Mouse (Mus musculus) stomach, embryonic 16.5 days (tissue): ENCODE data around the gene Fam110a. TPM values are rescaled to one million over a fixed set of nuclear protein-coding genes. Genes with fewer than 3 reads are reported as not detected.
"Not testable (repeated sequence)": the region's sequence is repeated elsewhere in the genome, so short reads cannot be mapped to it uniquely, and the experiment has no call there.

Source experiments
- ATAC-seq: fragments of 200-750 bp; cut with Nextera tagmentation; 2 replicates; pipeline ENCODE4 v1.8.0; 2017; ENCODE audit warnings: moderate number of reproducible peaks, moderate TSS enrichment; ENCODE audit not compliant: insufficient read depth, low FRiP score
- H3K27ac ChIP-seq: fragments of 300-500 bp; sonication (generic); 2 replicates; pipeline ENCODE4 v1.5.1; 2014; ENCODE audit warnings: low read length
- H3K27me3 ChIP-seq: fragments of 300-500 bp; sonication (generic); 2 replicates; pipeline ENCODE4 v1.6.1; 2014; ENCODE audit warnings: low read length, control low read depth, mixed read lengths; ENCODE audit not compliant: control insufficient read depth, insufficient read depth
- H3K36me3 ChIP-seq: fragments of 300-500 bp; sonication (generic); 2 replicates; pipeline ENCODE4 v1.6.1; 2014; ENCODE audit warnings: low read length; ENCODE audit not compliant: control insufficient read depth, insufficient read depth
- H3K4me1 ChIP-seq: fragments of 300-500 bp; sonication (generic); 2 replicates; pipeline ENCODE4 v1.6.1; 2014; ENCODE audit warnings: low read length, control low read depth, mixed read lengths; ENCODE audit not compliant: control insufficient read depth, insufficient read depth
- H3K4me2 ChIP-seq: fragments of 300-500 bp; sonication (generic); 2 replicates; pipeline ENCODE4 v1.6.1; 2014; ENCODE audit warnings: low read depth, low read length, mixed read lengths
- H3K4me3 ChIP-seq: fragments of 300-500 bp; sonication (generic); replicated peaks from 2 replicates; pipeline ENCODE4 v1.5.1; 2014; ENCODE audit warnings: mild to moderate bottlenecking, low read length
- H3K9ac ChIP-seq: fragments of 300-500 bp; sonication (generic); 2 replicates; pipeline ENCODE4 v1.6.1; 2014; ENCODE audit warnings: low read length
- H3K9me3 ChIP-seq: fragments of 300-500 bp; sonication (generic); replicated peaks from 2 replicates; pipeline ENCODE4 v1.6.1; 2016; ENCODE audit warnings: low read length, control low read depth; ENCODE audit not compliant: control insufficient read depth
- WGBS: fragments of 180-500 bp; shearing (Covaris S2); extraction: QIAGEN DNeasy Blood & Tissue Kit; methylation state at CpG from one replicate; pipeline ENCODE4 v1.1.7; 2014; 5-methylcytosine and 5-hydroxymethylcytosine counted together
- polyA plus RNA-seq: library from polyadenylated mRNA; unstranded; fragments of >200 nt; fragmentation: Nextera tagmentation; extraction: Ambion mirVana; gene quantifications from 2 replicates; pipeline ENCODE4 v1.2.1, GENCODE M21; 2015

Fam110a gene
- polyA plus RNA-seq, 1 experiment from 2014 or later, result 32.7 TPM

DNA sequence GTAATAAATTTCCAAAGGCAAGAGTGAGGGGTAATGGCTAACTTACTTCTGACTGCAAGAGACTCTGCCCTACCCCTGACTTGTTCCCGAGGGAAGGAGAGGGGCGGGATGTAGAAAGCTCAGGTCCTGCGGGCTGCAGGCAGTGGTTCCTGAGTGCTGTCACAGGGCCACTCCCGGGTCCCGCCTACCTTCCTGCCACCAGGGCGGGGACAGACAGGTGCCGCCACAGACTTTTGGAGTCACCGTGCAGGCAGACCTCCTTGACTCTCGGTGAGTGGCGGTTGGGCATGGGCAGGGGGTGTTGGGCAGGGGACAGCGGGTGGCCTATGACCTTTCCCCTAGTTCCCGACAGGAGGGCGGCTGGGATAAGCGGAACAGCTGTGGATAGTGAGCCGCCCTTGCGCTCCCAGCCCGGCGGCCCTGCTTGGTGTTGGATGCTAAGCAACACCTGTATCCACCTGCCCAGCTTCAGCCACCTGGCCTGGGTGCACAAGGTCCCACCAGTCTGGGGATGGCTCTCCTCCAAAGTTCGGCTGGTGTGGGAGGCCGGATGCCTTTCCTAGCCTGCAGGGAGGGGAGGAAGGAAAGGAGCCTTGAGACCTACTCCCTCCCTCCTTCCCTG lies 19.8 kb upstream of the Fam110a start:
- H3K4me1 ChIP-seq, result peaks cover 12% of the 10 kb centered on the region
- no peaks in the 10 kb centered on the region for H3K9me3 ChIP-seq
- ATAC-seq, result peak; percentile 35; the same call in 1 of the 2 replicates
- no peak overlapping the region for H3K27ac ChIP-seq
- peak overlapping the region; percentile 33 for H3K4me3 ChIP-seq
- H3K9ac ChIP-seq, result peak overlapping the region; percentile 48; the same call in 1 of the 2 replicates
- no peaks in the 10 kb centered on the region for H3K36me3 ChIP-seq
- peak overlapping the region; percentile 46 for H3K4me2 ChIP-seq
- H3K27me3 ChIP-seq, result peaks cover 3% of the 10 kb centered on the region; the same call in 1 of the 2 replicates
- 15% methylated on average over 20 of the region's 20 CpGs for WGBS

DNA sequence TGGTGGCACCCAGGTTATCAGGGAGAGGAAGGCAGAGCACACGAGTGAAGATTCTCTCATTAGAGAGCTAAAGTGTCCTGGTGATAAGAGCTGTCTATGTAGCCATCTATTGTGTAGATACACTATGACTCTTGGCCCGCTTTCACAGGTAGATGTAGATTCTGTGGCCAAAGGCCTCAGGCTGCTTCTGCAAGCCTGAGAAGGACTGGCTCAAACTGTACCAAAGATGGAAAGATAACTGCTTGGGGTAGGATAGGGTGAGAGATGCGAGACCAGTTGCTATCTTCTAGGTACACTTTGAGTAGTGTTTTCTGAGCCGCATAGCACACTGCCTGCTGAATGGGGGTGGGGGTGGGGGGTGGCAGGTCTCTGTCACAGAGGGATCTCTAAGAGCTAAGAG lies 18.9 kb upstream of the Fam110a start:
- Histone ChIP-seq H3K36me3 (no peaks in the 10 kb centered on the region), H3K4me1 (peaks cover 12% of the 10 kb centered on the region), H3K4me2 (no peak overlapping the region), H3K27ac (no peak overlapping the region), H3K9me3 (no peaks in the 10 kb centered on the region), H3K27me3 (peaks cover 3% of the 10 kb centered on the region; the same call in 1 of the 2 replicates), H3K9ac (no peak overlapping the region), H3K4me3 (no peak overlapping the region)
- ATAC-seq, result no peak
- 57% methylated on average over 4 of the region's 4 CpGs for WGBS

DNA sequence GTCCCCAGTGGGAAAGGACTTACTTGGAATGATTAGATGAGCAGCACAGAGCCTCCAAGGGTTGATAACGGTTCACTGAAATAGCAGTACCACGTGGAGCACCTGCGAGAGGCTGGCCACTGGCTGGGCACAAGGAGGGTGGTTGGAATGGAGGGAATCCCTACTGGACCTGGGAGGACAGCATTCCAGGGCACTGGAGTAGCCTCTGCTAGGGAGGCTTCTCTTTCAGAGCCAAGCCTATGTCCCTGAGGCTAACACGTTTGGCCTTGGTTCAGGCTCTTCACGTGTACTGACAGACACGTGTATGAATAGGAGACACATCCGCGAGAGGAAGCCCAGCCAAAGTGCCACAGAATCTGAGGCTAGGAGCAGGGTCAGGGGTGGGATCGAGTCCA lies 18.5 kb upstream of the Fam110a start:
- Histone ChIP-seq H3K9me3 (no peaks in the 10 kb centered on the region), H3K27me3 (peaks cover 3% of the 10 kb centered on the region; the same call in 1 of the 2 replicates), H3K4me2 (no peak overlapping the region), H3K4me1 (peaks cover 12% of the 10 kb centered on the region), H3K4me3 (no peak overlapping the region), H3K36me3 (no peaks in the 10 kb centered on the region), H3K27ac (no peak overlapping the region), H3K9ac (no peak overlapping the region)
- 63% methylated on average over 9 of the region's 9 CpGs for whole genome bisulfite sequencing
- no peak for ATAC-seq

DNA sequence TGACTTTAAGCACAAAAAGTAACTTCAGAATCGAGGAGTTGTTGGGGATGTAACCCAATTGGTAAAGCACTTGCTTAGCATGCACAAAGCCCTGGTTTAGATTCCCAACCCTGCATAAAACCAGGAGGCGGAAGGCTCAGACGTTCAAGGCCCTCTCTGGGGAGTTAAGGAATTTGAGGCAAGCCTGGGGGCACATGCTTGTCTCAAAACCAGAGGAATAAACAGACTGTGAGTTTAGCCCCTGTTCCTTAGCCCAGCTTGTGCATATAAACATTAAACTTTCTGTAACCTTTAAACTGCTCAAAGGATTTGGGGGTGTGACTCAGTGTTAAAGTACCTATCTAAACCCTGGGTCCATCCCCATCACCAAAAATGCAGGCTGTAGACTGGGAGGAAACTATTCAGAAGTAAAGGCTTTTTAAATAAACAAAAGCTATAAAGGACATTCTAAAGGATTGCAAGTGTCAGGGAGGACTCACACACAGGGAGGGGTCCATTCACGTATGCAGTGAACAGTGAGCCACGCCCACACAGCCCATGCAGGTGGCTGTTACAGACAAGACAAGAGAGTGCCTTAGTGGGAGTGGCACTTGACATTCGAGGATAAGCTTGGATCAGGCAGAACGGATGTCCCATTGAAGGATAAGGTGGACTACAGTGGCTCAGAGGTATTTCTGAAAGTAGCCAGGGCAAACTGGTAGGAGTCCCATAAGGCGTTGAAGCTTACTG lies 17.9 kb upstream of the Fam110a start:
- peaks cover 12% of the 10 kb centered on the region for H3K4me1 ChIP-seq
- H3K4me3 ChIP-seq, result no peak overlapping the region
- no peak overlapping the region for H3K4me2 ChIP-seq
- H3K27me3 ChIP-seq, result peaks cover 3% of the 10 kb centered on the region; the same call in 1 of the 2 replicates
- no peak overlapping the region for H3K9ac ChIP-seq
- 50% methylated on average over 8 of the region's 8 CpGs for WGBS
- H3K9me3 ChIP-seq, result no peaks in the 10 kb centered on the region
- no peaks in the 10 kb centered on the region for H3K36me3 ChIP-seq
- no peak for ATAC-seq
- no peak overlapping the region for H3K27ac ChIP-seq

DNA sequence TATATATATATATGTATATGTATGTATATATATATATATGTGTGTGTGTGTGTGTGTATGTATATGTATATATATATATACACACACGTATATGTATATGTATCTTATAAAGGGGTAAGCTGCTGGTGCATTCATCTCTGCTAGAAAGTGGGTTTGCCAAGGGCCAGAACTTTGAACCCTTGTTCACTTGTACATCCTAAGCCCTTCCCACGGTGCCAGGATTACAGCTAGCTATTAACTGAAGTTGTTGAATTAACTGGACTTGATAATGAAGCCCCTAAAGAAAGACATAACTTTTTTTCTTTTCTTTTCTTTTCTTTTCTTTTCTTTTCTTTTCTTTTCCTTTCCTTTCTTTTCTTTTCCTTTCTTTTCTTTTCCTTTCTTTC lies 17.2 kb upstream of the Fam110a start:
- peaks cover 12% of the 10 kb centered on the region for H3K4me1 ChIP-seq
- ATAC-seq, H3K27ac ChIP-seq, H3K27me3 ChIP-seq, H3K36me3 ChIP-seq, H3K4me3 ChIP-seq, H3K9ac ChIP-seq, H3K9me3 ChIP-seq: not testable (repeated sequence)
- WGBS, result 41% methylated on average over 2 of the region's 2 CpGs
- 0 out of 2 replicates have a peak overlapping the region, but pooled peaks have one; percentile 53 for H3K4me2 ChIP-seq

DNA sequence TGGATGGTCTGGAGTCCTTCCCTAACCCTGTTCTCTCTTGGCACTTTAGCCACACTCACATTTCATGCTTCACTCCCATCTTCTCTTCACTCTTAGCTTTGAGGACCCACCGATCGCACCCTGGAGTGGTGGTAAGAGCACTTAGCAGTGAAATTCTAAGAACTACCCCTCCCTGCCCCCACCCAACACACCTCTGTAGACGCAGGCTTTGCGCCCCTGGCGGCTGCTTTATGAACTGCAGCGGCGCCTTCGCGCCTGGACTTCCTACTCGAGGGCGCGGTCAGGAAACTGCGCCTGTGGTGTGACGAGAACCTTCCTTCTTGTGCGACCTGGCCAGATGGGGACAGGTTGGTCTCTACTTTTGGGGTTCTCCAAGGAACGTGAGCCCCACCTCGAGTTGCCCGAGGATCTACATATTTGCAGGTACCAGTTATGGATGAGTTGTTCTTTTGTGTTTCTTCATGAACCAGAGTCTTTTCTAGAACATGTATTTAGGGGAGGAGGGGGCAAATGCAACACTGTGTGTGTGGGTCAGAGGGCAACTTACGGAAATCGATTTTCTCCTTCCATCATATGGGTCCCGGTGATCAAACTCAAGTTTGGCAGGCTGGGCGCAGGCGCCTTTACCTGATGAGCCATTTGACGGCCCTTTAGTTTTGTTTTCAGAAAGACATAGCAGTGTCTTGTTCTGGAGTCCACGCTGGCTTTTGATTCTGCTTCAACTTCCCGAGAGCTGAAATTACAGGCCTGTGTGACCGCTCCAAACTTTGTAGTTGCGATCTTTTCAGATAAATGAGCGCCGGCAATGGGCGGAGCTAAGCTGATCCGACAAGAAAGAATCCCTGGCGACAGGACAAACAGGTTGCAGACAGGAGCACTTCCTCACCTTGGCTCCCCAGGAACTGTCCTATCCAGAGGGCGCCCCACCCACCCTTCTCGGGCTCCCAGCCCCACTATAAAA lies 16.5 kb upstream of the Fam110a start, which contains the start of gene Slc52a3:
Gene Slc52a3, plus strand, starts transcription at position 283 of the 961 bp plus-strand sequence.
- Histone ChIP-seq H3K4me2 (peak within 1 kb of the TSS; percentile 53), H3K36me3 (no peaks in the 10 kb centered on the region), H3K9me3 (no peaks in the 10 kb centered on the region), H3K27me3 (peaks cover 3% of the 10 kb centered on the region; the same call in 1 of the 2 replicates), H3K9ac (peak within 1 kb of the TSS; percentile 37), H3K4me3 (peak within 1 kb of the TSS; percentile 29), H3K4me1 (peaks cover 12% of the 10 kb centered on the region), H3K27ac (peak within 1 kb of the TSS; percentile 46; the same call in 1 of the 2 replicates)
- 9% methylated on average over 35 of the region's 35 CpGs for WGBS
- peak; percentile 49; the same call in 1 of the 2 replicates for ATAC-seq

DNA sequence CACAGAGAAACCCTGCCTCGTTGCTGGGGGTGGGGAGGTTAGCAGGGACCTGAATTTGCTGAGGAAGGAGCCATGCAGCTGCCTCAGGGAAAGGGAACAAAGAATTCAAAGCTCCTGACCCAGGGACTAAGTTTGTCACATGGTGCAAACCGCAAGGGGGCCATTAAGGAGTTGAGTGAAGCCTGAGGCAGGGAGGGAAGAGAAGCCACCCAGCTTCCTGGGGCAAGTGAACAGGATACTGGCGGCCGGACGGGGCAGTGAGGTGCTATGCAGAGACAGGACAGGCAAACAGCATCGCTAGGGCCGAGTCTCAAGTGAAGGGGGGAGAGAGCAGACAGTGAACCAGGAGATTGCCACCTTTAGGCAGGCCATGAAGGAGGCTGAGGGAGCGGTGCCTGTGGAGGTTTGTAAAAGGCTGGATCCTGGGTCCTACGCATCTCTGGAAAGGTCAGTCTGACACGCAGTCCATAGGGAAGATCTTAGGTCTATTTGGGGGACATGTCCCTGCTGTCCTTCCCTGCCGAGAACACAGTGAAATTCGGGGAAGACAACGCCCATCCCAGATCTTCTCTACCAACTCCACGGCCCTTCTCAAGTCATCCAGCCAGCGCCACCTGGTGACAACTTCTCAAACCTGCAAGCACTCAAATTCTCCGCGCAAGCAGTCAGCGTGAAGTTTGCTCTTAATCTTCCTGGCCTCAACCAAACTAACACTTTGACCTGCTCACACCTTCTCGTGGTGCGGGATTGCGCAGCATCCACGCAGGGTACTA lies 14.5 kb upstream of the Fam110a start:
- H3K36me3 ChIP-seq, result no peaks in the 10 kb centered on the region
- peaks cover 3% of the 10 kb centered on the region; the same call in 1 of the 2 replicates for H3K27me3 ChIP-seq
- ATAC-seq, result peak; percentile 6; the same call in 1 of the 2 replicates
- H3K9me3 ChIP-seq, result no peaks in the 10 kb centered on the region
- no peak overlapping the region for H3K27ac ChIP-seq
- H3K9ac ChIP-seq, result 0 out of 2 replicates have a peak overlapping the region, but pooled peaks have one; percentile 3
- no peak overlapping the region for H3K4me3 ChIP-seq
- peaks cover 6% of the 10 kb centered on the region for H3K4me1 ChIP-seq
- H3K4me2 ChIP-seq, result peak overlapping the region; percentile 52
- 9% methylated on average over 22 of the region's 22 CpGs for WGBS

DNA sequence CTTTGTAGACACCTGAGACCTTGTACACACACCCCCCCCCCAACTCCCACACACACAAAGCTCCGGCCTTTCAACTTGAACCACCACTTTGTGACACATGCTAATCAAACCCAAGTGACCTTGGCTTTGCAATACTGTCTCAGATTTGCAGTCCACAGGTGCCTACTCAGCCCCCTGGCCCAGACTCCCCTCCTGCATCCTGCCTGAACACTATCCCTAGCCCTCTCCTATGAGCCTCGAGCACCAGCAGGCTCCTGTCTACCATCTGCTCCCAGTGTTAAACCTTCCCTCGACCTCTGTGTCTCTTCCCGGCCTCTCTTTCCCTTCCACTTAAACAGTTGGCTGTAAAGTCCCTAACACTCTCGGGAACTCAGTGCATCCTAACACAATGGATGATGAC lies 11.4 kb upstream of the Fam110a start:
- Histone ChIP-seq H3K9me3 (no peaks in the 10 kb centered on the region), H3K4me3 (no peak overlapping the region), H3K36me3 (no peaks in the 10 kb centered on the region), H3K4me2 (no peak overlapping the region), H3K9ac (no peak overlapping the region), H3K27me3 (peaks cover 3% of the 10 kb centered on the region; the same call in 1 of the 2 replicates), H3K27ac (no peak overlapping the region), H3K4me1 (peaks cover 4% of the 10 kb centered on the region)
- WGBS, result 44% methylated on average over 5 of the region's 5 CpGs
- ATAC-seq, result no peak
